Mouse (Mus musculus) 3134 (cell line): ENCODE results near the gene Fga.

Source experiments
- DNase-seq: peaks from one replicate; pipeline ENCODE4 v3.0.0-alpha.2; 2011; ENCODE audit warnings: low spot score; ENCODE audit not compliant: insufficient read length; ENCODE audit errors: extremely low read depth

The Fga gene

DNA sequence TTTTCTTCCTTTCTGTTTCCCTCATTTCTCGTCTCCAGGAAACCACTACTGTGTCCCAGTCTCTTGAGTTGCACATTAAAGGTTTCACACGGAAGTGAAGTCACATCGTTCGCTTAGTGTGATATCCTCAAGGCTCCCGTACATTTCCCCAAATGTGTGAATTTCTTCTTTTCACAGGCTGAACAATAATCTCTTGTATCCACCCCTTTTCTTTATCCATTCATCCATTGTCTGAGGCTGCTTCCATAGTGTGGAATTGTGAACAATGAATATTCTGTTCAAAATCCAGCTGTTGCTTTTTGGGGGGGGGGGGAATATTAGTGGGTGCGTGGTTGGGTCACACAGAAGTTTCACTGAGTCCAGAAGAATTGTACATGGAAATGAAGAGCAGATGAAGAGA, 840 bp upstream of the Fga start:
- DNase-seq, result no peak

DNA sequence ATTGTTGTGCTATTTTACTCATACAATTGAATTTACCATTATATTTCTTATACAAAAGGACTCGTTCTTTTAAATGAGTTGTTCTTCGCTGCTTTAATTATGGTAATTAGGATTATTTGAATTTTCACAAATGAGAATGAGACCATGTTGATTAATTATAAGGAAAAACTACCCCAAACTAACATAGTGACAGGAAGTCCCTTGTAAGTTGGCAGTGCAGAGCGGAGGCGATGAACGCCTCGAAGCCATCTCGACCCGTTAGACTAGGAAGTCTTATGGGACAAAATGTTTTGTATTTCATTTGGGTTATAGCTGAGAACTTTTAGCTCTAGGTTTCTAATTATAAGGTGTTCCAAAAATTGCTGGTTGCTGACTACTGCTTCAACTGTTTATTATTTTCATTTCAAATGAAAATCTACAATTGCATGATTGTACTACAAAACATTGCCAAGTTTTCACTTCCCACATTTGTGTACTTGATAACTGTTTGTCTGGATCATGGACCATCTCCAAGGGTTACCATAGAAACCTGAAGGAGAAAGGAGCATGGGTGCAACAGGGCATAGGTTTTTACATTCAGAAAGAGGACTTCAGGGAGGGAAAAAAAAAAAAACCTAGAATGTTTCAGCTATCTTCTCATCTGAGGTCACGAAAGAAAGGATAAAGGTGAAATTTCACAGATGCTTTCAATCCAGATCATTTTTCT, 1.8 kb downstream of the Fga start:
- no peak for DNase-seq

DNA sequence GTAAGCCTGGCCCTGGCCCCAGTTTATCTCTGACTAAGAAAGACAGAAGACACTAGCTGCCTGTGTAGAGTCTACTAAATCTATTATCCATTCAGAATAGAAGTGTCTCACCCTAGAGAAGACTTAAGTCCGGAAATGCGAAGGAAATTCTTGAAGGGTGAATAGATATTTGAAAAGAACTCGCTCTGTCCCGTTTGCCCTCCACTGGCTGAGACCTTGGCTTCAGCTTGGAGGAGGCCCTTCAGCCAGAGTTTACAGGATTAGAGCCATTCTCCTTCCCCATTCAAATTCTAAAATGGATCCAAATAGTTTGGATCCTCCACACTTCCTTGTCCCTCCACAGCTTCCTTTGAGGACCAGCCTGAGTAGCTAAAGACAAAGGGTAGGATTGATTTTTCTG, 4.5 kb downstream of the Fga start:
- no peak for DNase-seq

DNA sequence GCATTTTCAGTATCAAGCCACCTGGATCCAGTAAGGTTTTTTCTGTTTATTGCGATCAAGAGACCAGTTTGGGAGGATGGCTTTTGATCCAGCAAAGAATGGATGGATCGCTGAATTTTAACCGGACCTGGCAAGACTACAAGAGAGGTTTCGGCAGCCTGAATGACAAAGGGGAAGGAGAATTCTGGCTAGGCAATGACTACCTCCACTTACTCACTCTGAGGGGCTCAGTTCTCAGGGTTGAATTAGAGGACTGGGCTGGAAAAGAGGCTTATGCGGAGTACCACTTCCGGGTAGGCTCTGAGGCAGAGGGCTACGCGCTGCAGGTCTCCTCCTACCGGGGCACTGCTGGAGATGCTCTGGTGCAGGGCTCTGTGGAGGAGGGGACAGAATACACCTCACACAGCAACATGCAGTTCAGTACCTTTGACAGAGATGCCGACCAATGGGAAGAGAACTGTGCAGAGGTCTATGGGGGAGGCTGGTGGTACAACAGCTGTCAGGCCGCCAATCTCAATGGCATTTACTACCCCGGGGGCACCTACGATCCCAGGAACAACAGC, 7.0 kb downstream of the Fga start:
- DNase-seq, result no peak

DNA sequence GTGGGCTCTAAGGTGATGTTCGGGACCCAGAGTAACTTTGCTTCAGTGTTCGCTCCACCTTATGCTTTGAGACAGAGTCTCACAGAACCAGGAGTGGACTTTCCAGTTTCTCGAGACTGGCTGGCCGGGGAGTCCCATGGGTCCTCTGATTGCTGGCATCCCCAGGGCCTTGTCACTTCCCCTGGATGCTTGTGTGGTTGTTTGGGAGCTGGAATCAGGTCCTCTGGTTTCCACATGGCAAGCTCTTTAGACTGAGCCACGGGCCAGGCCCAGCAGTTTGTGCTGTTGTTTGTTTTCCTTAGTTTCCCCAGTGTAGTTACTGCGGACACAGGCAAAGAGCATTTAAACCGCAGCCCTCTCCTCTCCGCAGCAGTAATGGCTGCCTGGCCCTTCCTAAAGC, 7.9 kb downstream of the Fga start:
- DNase-seq, result no peak

DNA sequence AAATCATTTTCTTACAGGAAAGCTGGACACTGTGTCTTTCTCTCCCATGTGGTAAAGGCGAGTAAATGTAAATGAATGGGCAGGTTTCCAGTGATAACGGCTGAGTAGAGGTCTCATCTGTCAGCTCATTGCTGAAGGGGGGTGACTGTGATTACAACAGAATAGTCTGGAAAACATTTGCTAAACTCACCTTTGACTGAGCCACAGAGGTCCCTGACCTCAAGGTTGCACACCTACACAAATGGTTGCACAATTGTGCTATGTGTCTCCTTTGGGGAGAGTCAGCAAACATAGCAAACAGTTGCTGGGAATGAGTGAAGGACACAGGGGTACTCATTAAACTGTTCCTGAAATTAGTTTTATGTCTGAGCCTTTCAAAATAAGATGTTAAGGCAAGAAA, 13.0 kb downstream of the Fga start:
- no peak for DNase-seq

DNA sequence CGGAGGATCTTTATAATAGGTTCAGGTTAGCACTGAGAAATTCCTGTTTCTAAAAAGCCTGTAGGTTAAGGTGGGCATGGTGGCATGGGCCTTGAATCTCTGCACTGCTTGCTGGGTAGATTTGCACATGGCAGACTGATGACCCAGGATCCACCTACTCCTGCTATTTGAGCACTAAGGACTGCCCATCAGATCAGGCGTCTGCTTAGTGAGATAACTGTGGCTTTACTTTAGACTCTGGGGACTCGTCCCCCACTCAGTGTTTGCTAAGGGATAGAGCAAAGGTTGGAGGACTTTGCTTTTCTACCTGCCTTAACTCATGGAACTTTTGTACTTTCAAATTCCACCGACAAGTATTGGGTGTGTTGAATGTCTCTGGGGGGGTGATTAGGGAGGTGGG, 13.8 kb downstream of the Fga start:
- DNase-seq, result no peak

DNA sequence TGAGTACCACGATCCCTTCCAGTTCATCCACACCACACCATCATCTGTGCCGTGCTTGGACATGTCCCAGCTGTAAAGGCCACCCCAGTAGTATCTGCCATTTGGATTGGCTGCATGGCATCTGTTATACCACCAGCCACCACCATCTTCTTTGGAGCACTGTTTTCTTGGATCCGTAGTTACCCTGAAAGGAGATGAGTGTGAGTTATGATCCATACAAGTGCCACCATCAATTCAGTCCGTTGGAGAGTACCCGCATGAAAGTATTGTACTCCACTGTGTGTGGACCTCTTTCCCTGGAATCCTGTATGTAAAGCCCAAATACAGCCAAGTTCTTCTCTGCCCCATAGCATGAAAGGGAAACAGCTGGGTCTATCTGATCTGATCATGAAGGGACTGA, 16.6 kb downstream of the Fga start:
- no peak for DNase-seq

DNA sequence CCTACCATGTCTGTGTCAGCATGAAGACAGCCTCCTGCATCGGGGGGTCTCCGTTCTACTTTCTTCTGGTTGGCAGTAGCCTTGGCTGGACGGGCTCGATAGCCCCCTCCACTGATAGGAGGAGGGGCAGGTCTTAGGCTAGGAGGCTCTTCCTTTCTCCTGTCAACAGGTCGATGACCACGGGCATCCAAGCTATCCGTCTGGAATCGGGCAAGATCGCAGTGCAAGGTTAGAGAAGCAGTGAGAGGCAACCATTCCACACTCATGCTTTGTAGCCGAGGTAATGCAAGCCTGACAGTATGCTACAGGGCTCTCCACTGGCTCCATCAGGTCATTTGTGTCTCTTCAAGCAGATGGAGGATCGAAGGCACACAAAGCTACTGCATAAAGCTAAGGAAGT, 20.8 kb downstream of the Fga start:
- no peak for DNase-seq

DNA sequence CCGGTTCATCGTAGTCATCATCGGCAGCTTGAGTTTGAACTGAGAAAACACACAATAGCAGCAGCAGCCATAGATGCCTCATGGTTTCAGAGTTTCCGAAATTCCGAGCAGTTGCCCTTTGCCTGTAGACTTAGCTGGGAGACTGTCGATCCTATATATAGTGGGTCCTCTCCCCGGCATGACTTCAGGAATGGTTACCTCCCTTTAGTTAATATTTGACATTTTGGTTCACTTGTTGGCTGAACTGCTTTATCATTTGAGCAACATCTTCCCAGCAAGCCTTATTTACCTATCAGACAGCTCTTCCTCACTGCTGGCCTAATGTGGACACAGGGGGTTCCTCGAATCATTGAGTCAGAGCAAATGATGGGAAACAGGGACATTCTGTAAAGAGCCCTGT, 23.8 kb downstream of the Fga start, which contains the start of gene Fgb:
Gene Fgb, minus strand, starts transcription at position 184 of the 400 bp plus-strand sequence.
- DNase-seq, result no peak

DNA sequence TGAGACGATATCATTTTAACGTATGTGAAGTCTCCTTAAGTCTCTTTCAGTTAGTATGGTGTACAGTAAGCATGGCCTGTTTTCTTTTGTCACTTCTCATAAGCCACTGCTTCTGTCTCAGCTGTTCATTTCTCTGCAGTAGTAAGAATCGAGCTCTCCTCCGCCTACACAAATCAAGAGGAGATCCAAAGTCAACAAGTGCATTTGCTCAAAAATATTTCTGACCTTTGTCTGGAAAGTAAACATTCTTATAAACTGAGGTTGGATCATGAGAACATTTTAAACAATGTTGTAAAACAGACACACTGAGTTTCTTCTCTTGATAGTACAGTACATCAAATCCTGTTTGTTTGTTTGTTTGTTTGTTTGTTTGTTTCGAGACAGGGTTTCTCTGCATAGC, 24.8 kb downstream of the Fga start:
- no peak for DNase-seq

DNA sequence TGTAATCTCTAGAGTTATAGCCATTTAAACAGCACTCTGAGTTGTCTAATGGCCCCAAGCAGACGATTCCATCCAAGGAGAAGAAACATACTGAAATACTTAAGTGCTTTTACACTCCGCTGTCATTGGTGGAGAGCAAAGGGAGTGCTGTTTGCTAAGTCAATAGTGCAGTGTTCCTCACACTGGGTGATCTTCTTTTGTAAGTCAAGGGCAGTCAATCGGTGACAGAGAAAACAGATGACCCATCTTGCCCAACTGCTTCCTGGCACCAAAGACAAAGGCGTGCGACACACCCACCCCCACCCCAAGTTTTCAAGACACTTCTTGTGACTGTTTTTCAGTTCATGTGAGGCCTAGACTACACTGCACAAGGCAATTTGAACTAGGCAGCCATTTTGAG, 26.2 kb downstream of the Fga start:
- no peak for DNase-seq

DNA sequence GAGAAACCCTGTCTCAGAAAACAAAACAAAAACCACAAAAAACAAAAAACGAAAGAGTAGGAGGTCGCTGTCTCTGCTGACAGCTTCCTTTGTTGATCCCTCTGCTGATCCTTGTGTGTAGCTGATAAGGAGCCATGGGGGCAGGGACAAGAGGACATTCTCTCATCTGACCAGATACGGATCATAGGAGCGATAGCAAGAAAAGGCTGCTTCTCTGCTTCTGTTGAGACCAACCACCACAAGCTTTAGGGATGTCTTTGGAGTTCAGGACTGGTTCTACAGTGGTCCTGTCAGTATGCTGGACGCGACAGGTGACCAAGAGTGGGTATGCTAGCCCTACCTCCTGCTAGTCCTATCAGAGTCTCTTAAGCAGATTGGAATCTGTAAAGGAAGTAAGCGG, 27.2 kb downstream of the Fga start:
- no peak for DNase-seq

DNA sequence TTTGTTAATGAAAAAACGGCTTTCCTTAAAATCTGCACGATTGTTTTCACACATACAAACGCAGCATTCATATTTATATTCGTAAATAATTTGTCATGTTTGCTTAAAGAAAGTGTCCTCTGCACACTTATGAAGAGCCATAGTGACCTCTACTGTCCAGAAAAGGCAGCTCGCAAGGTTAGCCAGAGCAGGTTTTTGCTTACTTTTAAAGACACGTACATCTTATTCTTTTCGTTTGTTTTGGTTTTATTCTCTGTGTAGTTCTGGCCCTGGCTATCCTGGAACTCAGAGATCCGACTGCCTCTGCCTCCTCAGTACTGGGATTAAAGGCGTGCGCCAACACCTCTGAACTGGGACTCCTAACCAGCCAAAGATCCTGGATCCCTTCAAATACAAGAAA, 27.9 kb downstream of the Fga start:
- DNase-seq, result peak; percentile 33

DNA sequence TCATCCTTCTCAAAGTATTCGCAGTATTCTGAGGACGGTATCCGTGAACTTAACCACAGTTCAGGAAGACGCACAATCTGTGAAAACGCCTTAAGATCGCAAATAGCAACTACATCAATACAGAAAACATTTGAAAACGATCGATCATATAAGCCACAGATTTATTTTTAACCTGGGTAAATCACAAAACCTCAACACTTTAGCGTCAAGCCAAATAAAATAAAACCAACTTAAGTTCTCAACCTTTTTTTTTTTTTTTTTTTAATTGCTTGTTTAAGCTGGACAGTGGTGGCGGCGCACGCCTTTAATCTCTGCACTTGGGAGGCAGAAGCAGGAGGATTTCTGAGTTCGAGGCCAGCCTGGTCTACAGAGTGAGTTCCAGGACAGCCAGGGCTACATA, 28.9 kb downstream of the Fga start:
- DNase-seq, result no peak

DNA sequence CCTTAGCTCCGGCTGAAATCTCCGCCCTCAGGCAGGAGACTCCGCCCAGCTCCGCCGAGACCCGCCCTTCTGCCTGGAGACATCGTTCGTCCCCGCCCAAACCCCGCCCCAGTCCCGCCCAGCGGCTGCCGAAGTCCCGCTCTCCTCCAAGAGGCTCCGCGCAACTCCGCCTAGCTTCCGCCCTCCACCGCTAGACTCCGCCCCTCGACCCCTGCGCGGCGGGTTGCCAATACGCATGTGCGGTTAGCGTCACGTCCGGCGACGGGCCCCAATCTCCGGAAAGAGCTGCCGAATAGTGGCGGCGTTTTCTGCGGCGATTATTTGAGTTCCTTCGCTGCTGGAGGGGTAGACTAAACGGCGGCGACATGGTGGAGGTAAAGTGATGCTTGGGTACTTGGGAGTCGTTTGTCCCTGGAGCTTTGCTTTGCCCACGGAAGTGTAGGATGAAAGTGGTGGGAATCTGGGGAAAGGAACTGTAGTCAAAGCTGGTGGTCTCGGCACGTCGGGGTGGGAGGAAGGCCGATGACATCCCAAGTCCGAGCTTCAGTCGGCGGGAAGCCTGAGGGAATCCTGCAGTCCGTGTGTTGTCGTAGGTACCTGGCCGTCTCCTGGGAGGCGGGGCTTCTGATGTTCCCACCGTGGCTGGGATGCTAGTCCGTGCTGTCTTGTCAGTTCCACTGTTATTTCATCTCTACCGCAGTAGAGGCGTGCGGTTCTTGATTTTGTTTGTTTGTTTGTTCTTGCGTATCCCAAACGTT, 29.6 kb downstream of the Fga start, which contains the start of gene Plrg1:
Gene Plrg1, plus strand, starts transcription at position 242 of the 758 bp plus-strand sequence.
- peak; percentile 99 for DNase-seq

DNA sequence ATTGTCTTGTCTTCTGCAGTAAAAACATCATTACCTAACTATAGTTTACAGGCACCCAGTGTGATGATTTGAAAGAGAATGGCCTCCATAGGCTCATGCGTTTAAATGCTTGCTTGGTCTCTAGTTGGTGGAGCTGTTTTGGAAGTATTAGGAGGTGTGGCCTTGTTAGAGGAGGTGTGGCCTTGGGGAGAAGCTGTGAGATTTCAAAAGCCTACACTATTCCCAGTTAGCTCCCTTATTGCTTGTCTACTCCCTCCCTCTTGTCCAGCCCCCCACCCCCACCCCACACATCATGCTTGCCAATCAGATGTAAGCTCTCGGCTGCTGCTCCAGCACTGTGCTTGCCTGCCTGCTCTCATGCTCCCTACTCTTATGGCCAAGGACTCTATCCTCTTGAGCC, 31.2 kb downstream of the Fga start:
- no peak for DNase-seq

DNA sequence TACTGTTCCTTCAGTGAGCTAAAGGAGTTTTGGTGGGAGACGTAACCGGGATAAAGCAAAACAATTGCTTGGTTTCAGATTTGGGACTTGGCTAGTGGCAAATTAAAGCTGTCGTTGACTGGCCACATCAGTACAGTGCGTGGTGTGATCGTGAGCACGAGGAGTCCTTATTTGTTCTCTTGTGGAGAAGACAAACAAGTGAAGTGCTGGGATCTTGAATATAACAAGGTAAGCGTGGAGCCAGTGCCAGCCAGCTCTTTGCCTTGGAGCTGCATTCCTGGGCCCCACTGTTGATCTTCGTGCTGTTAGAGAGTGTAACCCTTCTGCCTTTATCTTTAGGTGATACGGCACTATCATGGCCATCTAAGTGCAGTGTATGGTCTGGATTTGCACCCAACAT, 42.0 kb downstream of the Fga start:
- no peak for DNase-seq

DNA sequence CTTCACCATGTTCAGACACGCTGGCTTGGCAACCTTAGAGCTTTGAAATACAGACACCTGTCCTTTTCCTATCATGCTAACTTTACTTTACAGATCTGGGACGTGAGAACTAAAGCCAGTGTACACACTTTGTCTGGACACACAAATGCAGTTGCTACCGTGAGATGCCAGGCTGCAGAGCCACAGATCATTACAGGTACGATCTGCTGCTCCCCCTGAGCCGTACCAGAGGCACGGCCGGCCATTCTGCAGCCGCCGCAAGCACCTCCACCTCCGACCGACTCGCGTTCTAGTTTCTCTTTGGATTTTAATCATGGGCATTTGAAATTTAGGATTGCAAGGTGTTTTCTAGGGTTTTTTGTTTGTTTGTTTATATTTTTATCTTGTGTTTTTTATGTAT, 43.0 kb downstream of the Fga start:
- no peak for DNase-seq

DNA sequence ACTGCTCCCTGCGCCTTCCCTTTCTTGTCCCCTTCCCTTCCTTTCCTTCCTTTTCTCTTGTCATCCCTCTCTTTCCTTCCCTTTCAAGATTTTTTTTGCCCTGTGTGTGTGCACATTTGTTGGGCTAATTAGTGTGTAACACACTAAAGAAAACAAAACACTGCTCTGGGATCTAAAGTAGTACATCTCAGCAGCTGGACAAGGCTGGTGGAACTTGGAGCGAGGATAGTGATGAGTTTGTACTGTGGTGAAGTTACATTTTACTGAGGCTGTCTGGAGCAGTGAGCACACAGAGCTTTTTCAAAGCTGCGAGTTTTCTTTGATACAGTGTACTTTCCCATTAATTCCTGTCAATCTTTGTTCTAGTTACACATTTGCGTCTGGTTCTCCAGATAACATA, 44.4 kb downstream of the Fga start:
- no peak for DNase-seq

DNA sequence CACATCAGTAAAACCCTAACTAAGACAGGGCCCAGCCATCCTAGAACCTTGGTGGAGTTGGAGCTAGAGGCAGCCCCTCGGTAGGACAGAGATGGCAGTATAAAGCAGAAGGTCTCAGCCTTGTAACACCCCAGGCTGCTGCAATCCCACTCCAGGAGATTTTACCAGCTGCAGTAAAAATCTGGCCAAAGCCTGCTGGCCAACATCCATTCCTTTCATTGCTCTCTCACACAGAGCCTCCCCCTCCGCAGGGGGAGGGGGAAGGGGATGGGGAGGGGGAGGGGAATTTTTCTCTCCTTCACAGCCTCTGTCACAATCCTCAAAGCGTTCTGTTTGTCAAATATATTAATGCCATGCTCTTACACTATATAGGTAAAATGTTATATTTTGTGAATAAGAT, 50.7 kb downstream of the Fga start:
- DNase-seq, result no peak

DNA sequence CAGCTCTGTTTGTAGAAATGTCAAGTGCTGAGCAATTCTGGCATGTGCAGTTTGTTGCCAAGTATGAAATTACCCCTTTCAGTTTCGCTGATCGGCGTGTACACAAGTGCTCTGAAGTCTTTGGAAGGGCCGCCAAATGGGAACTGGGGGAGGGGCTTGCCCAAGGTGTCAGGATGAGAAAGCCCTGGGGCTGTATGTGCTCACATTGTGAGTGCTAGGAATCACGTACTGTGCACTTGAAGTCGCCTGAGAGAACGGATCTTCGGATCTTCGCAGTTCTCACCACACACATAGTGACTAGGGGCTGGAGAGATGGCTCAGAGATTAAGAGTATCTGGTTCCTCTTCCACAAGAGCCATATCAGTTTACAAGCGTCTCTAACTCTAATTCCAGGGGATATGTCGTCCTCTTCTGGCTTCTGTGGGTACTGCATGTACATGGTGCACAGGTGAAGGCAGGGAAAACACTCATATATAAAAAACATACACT, 54.7 kb downstream of the Fga start:
- no peak for DNase-seq
